Mouse (Mus musculus): Measurements from ENCODE around the gene Cel. TPM values are rescaled to one million over a fixed set of nuclear protein-coding genes. Genes with fewer than 3 reads are reported as not detected.

Gene Cel
- polyA plus RNA-seq, 1 experiment from 2014 or later, result 0.10 TPM

DNA sequence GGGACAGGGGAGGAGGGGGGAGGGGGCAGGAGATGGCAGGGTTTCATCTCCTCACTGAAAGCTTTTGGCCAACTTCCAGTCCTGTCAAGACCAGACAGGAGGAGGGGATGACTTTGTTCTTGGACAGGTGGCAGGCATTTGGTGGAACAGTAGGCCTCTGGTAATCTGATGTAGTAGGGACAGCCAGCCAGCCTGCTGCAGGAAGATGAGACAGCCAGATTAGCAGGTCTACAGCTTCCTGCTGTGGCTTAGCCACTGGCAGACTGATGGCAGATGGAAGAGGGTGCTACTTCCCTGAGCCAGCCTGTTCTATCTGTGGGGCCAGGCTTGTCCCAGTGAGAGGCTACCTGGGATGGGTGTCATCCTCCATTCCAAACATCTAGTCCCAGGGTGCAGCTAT, 17.2 kb downstream of the Cel start:
- H3K9me3 ChIP-seq, result no peaks in the 10 kb centered on the region
- H3K36me3 ChIP-seq, result peaks cover 75% of the 10 kb centered on the region
- 0 out of 2 replicates have a peak, but pooled peaks cover 4% of the 10 kb centered on the region for H3K4me1 ChIP-seq
- H3K4me3 ChIP-seq, result no peak overlapping the region
- ATAC-seq (replicated peaks), result no peak
- H3K4me2 ChIP-seq (replicated peaks), result no peak overlapping the region
- no peaks in the 10 kb centered on the region for H3K27me3 ChIP-seq
- H3K9ac ChIP-seq (replicated peaks), result no peak overlapping the region
- H3K27ac ChIP-seq (replicated peaks), result peak overlapping the region; percentile 44

DNA sequence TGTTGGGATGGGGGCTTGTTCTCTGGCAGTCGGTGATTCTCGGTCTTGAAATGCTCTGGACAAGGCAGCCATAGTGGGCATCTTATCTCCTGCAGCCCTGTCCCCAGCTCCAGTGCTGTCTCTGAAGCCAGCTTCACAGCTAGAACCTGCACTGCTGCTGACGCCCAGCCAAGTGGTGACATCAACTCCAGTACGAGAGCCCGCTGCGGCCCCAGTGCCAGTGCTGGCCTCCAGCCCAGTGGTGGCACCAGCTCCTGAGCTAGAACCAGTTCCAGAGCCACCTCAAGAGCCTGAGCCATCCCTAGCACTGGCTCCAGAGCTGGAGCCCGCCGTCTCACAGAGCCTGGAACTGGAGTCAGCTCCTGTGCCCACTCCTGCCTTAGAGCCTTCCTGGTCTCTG, 19.3 kb downstream of the Cel start:
- Histone ChIP-seq H3K36me3 (peaks cover 54% of the 10 kb centered on the region), H3K9ac (replicated peaks) (no peak overlapping the region), H3K27ac (replicated peaks) (0 out of 2 replicates have a peak overlapping the region, but pooled peaks have one; percentile 15), H3K27me3 (no peaks in the 10 kb centered on the region), H3K4me1 (peaks cover 24% of the 10 kb centered on the region), H3K4me3 (no peak overlapping the region), H3K9me3 (no peaks in the 10 kb centered on the region), H3K4me2 (replicated peaks) (no peak overlapping the region)
- no peak for ATAC-seq (replicated peaks)
- 69% methylated on average over 8 of the region's 8 CpGs for WGBS

GRCm38 (mm10) chr2:28540587-28541227, 22.5 kb downstream of the Cel start:
- Histone ChIP-seq H3K36me3 (peaks cover 40% of the 10 kb centered on the region), H3K4me1 (peaks cover 52% of the 10 kb centered on the region)
- ATAC-seq (replicated peaks), result no peak

DNA sequence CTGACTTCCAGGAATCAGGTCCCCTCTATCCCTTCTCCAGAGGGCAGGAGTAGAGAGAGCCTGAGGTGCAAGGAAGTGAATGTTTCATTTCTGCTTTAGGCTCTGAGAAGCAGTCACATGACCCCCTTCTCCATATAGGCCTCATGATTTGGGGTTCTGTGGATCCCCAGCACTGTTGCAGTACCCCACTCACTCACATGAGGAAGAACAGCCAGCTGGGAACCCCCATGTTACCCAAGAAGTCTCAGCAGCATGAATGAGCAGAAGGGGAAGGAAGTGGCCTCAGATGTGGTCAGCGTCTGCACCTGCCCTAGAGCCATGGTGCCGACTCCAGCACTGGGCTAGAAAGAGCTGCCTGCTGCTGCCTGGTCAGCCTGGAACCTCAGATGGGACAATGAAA, 23.3 kb downstream of the Cel start:
- H3K27me3 ChIP-seq, result no peaks in the 10 kb centered on the region
- peaks cover 59% of the 10 kb centered on the region for H3K4me1 ChIP-seq
- no peak overlapping the region for H3K9ac ChIP-seq (replicated peaks)

More at GRCm38 (mm10) chr2:28540587-28541227, 22.5 kb downstream of the Cel start:
- H3K4me2 ChIP-seq (replicated peaks), result no peak overlapping the region
- H3K9ac ChIP-seq (replicated peaks), result no peak overlapping the region
- no peak overlapping the region for H3K27ac ChIP-seq (replicated peaks)
- H3K4me3 ChIP-seq, result no peak overlapping the region
- H3K9me3 ChIP-seq, result no peaks in the 10 kb centered on the region
- WGBS, result 81% methylated on average over 8 of the region's 8 CpGs
- H3K27me3 ChIP-seq, result no peaks in the 10 kb centered on the region

DNA sequence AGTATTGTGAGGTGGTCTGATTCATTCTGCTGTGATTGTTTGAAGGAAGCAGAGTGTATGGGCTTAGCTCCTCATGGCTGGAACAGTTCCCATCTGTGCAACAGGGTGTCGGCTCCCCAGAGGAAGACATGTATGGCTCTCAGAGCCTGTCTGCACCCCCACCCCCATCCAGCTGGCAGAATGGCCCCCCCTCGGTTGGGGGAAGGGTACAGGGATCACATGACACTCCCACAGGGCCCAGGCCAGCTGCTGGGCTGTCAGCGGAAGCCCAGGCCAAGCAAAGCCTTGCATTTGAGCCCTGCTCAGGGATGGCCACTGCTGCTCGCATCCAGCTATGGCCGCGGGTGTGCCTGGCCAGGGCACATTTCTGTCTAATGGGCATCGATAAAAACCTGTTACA, 24.0 kb downstream of the Cel start:
- H3K36me3 ChIP-seq, result peaks cover 25% of the 10 kb centered on the region
- peaks cover 67% of the 10 kb centered on the region for H3K4me1 ChIP-seq
- H3K4me2 ChIP-seq (replicated peaks), result no peak overlapping the region
- no peak overlapping the region for H3K4me3 ChIP-seq
- H3K27ac ChIP-seq (replicated peaks), result peak overlapping the region; percentile 80
- 53% methylated on average over 7 of the region's 7 CpGs for WGBS
- H3K9me3 ChIP-seq, result no peaks in the 10 kb centered on the region
- no peaks in the 10 kb centered on the region for H3K27me3 ChIP-seq
- peak; percentile 53 for ATAC-seq (replicated peaks)
- H3K9ac ChIP-seq (replicated peaks), result no peak overlapping the region

More for the DNA sequence above, 23.3 kb downstream of the Cel start:
- no peak for ATAC-seq (replicated peaks)
- Histone ChIP-seq H3K4me2 (replicated peaks) (no peak overlapping the region), H3K27ac (replicated peaks) (peak overlapping the region; percentile 80; the same call in 1 of the 2 replicates), H3K36me3 (peaks cover 32% of the 10 kb centered on the region), H3K9me3 (no peaks in the 10 kb centered on the region), H3K4me3 (no peak overlapping the region)
- 93% methylated on average over 2 of the region's 2 CpGs for WGBS

DNA sequence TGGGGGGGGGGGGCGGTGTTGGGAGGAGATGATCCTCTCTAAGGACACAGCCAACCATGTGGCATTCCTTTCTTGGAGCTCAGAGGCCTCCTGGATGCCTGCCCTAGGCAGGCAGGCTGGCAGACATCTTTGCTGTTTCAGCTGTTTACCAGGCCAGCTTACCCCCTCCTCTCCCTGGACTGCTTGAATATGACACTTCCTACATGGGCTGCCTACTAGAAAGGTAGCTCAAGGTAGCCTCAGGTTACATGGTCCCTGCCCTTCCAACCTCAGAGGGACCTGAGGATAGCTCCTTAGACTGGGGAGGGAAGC, 24.4 kb downstream of the Cel start:
- Histone ChIP-seq H3K9ac (replicated peaks) (no peak overlapping the region), H3K4me2 (replicated peaks) (no peak overlapping the region), H3K36me3 (peaks cover 20% of the 10 kb centered on the region), H3K27me3 (no peaks in the 10 kb centered on the region), H3K4me1 (peaks cover 71% of the 10 kb centered on the region), H3K9me3 (no peaks in the 10 kb centered on the region), H3K4me3 (no peak overlapping the region), H3K27ac (replicated peaks) (peak overlapping the region; percentile 80)
- no peak for ATAC-seq (replicated peaks)
- WGBS, result 45% methylated on average over 1 of the region's 1 CpGs

DNA sequence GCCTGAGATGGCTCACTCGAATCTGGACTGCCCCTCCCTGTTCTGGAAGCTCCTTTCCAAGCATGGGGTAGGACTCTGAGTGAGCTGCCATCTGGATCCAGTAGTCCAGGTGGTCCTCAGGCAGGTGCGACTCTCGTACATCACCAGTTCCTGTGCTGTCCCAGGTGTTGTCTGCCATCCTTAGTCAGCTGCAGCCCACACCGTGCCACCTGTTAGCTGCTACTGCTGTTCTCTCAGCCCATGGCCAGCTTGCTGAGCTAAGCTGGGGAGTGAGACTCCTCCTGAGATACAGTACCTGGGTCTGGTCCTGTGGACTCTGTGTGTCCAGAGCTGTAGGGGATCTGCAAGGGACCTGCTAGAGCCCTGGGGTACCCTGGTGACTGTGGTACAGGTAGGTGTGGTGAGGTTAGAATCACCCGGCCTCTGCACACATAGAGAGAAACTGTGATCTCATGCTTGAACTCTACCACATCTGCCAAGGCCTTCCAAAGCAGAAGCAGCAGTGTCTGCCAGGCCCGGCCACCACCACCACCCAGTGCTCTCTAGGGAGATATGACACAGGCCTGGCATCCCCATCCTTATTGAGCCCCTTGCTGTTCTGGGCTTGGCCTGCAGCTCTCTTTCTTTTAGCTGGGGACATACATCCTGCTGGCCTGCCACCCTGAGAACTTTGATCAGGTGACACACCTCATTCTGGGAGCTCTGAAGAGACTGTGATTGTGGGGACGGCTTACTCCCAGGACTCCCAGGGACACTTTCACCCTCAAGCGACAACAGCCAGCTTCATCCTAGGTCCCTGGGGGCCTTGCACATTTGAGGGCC, 25.0 kb downstream of the Cel start:
- WGBS, result 73% methylated on average over 8 of the region's 8 CpGs
- H3K9ac ChIP-seq (replicated peaks), result no peak overlapping the region
- H3K4me3 ChIP-seq, result no peak overlapping the region
- H3K27me3 ChIP-seq, result no peaks in the 10 kb centered on the region
- peak overlapping the region; percentile 80 for H3K27ac ChIP-seq (replicated peaks)
- H3K9me3 ChIP-seq, result no peaks in the 10 kb centered on the region
- H3K4me2 ChIP-seq (replicated peaks), result no peak overlapping the region
- ATAC-seq (replicated peaks), result no peak
- H3K4me1 ChIP-seq, result peaks cover 77% of the 10 kb centered on the region
- peaks cover 15% of the 10 kb centered on the region for H3K36me3 ChIP-seq

- Histone ChIP-seq H3K4me2 (replicated peaks) (no peak overlapping the region), H3K4me3 (no peak overlapping the region), H3K4me1 (peaks cover 83% of the 10 kb centered on the region), H3K9me3 (no peaks in the 10 kb centered on the region), H3K27me3 (no peaks in the 10 kb centered on the region), H3K9ac (replicated peaks) (no peak overlapping the region), H3K36me3 (peaks cover 10% of the 10 kb centered on the region), H3K27ac (replicated peaks) (no peak overlapping the region)
- WGBS, result 24% methylated on average over 4 of the region's 4 CpGs
- no peak for ATAC-seq (replicated peaks)
Observed at GRCm38 (mm10) chr2:28537634-28537920, 25.6 kb downstream of the Cel start.

DNA sequence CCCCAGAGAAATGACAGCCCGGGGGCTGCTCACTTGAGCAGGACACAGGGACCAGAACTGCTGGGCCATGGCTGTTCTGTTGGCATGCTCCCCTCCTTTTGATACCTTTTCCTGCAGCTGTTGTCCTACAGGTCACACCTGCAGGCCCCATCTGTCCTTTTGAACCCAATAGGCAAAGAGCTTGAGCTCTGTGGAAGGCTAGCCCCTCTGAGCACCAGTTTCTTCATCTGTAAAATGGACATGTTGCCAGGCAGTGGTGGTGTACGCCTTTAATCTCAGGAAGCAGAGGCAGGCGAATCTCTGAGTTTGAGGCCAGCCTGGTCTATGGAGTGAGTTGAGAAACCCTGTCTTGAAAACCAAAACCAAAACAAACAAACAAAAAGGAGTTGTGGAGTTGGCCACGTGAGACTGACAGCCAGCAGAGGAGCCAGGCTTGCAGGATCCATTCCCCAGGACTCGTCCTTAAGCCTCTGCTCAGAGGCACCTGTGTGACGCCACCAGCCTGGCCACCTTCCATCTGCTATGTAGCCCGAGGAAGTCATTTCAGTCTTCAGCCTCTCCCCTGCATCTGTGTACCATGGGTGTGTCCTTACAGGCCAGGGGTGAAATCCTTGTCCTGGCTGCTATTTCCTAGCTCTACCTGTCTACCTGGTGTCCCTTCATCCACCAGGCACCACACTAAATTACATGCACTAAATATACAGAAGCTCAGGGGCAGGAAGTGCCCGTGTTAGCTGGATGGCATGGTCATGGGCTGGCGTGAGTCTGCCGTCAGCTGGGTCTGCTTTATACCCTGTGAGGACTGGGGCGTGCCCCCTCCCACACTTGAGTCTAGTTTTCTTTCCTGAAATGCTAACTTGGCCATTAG, 26.2 kb downstream of the Cel start:
- Histone ChIP-seq H3K27ac (replicated peaks) (peak overlapping the region; percentile 89), H3K9ac (replicated peaks) (no peak overlapping the region), H3K27me3 (no peaks in the 10 kb centered on the region), H3K4me2 (replicated peaks) (no peak overlapping the region), H3K36me3 (peaks cover 4% of the 10 kb centered on the region), H3K4me1 (peaks cover 89% of the 10 kb centered on the region), H3K9me3 (no peaks in the 10 kb centered on the region), H3K4me3 (no peak overlapping the region)
- 76% methylated on average over 11 of the region's 11 CpGs for WGBS
- ATAC-seq (replicated peaks), result no peak

DNA sequence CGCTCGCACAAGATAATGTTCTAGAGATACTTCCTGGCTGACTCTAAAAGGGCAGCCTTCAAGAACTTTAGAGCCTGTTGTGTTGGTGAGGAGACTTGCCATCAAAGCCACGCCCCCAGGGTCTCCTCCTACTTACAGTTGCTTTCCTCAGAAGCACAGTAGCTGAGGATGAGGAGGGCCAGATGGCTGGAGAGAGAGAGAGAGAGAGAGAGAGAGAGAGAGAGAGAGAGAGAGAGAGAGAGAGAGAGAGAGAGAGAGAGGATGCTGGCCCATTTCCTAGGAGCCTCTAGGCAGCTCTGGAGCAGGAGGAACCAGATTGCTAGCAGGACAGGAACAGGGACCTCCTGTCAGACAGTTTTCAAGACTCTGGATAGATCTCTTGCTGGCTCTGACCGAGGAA, 27.0 kb downstream of the Cel start:
- H3K9me3 ChIP-seq, result no peaks in the 10 kb centered on the region
- no peak overlapping the region for H3K9ac ChIP-seq (replicated peaks)
- H3K4me2 ChIP-seq (replicated peaks), result no peak overlapping the region
- whole genome bisulfite sequencing, result 64% methylated on average over 4 of the region's 4 CpGs
- ATAC-seq (replicated peaks), result no peak
- H3K36me3 ChIP-seq, result no peaks in the 10 kb centered on the region
- no peaks in the 10 kb centered on the region for H3K27me3 ChIP-seq
- no peak overlapping the region for H3K4me3 ChIP-seq
- H3K4me1 ChIP-seq, result peaks cover 89% of the 10 kb centered on the region
- H3K27ac ChIP-seq (replicated peaks), result peak overlapping the region; percentile 89

DNA sequence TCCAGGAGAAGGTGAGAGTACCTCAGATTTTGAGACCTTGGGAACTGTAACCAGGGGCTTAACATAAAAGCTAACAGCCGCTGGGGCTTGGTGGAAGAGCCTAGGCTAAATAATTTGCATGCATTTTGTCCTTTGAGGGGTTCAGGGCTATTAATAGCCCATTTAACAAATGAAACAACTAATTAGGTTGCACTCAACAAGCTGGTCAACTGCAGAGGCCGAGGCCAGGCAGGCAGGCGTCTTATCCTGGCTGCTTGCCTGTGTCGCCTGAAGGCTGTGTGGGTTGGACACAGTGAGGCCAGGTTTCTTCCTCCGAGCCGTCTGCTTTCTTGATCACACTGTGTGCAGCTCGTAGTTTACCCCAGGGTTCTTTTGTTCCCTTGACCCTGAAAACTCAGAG, 27.6 kb downstream of the Cel start:
- H3K27me3 ChIP-seq, result no peaks in the 10 kb centered on the region
- peak overlapping the region; percentile 84 for H3K4me2 ChIP-seq (replicated peaks)
- H3K4me1 ChIP-seq, result peaks cover 88% of the 10 kb centered on the region
- H3K27ac ChIP-seq (replicated peaks), result peak overlapping the region; percentile 89
- no peaks in the 10 kb centered on the region for H3K36me3 ChIP-seq
- no peak; the same call in 1 of the 2 replicates for ATAC-seq (replicated peaks)
- H3K9ac ChIP-seq (replicated peaks), result no peak overlapping the region; the same call in 1 of the 2 replicates
- WGBS, result 12% methylated on average over 7 of the region's 7 CpGs
- H3K4me3 ChIP-seq, result peak overlapping the region; percentile 9; the same call in 1 of the 2 replicates
- H3K9me3 ChIP-seq, result no peaks in the 10 kb centered on the region

DNA sequence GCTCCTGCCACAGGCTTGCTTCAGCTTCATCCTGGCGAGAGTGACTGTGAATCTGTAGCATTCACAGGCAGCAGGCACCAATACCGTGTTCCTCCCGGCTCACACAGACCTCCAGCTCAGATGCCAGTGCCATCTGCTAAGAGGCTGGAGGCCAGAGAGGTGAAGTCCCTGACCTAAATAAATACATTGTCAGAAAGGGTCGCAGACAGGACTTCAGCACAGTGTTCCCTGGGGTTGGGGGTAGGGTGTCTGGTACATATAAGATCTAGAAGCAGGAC, 28.0 kb downstream of the Cel start:
- H3K4me2 ChIP-seq (replicated peaks), result peak overlapping the region; percentile 84
- peak overlapping the region; percentile 9; the same call in 1 of the 2 replicates for H3K4me3 ChIP-seq
- peak overlapping the region; percentile 89 for H3K27ac ChIP-seq (replicated peaks)
- H3K36me3 ChIP-seq, result no peaks in the 10 kb centered on the region
- H3K27me3 ChIP-seq, result no peaks in the 10 kb centered on the region
- no peaks in the 10 kb centered on the region for H3K9me3 ChIP-seq
- WGBS, result 32% methylated on average over 4 of the region's 4 CpGs
- H3K9ac ChIP-seq (replicated peaks), result no peak overlapping the region; the same call in 1 of the 2 replicates
- H3K4me1 ChIP-seq, result peaks cover 88% of the 10 kb centered on the region
- no peak for ATAC-seq (replicated peaks)
